Mouse (Mus musculus) small intestine, adult 2 months (tissue): ENCODE results near the gene Pxk.

Experiments
- CTCF ChIP-seq: fragments of 200-500 bp; IDR thresholded peaks from 2 replicates; pipeline ENCODE4 v1.5.1; 2012; ENCODE audit warnings: low read depth, mild to moderate bottlenecking, control low read depth, inconsistent platforms, low read length, moderate library complexity, mixed read lengths; ENCODE audit not compliant: insufficient replicate concordance, insufficient read length; ENCODE audit errors: extremely low read depth
- POLR2A ChIP-seq: fragments of 200-500 bp; IDR thresholded peaks from 2 replicates; pipeline ENCODE4 v1.6.1; 2012; ENCODE audit warnings: low read depth, mild to moderate bottlenecking, control low read depth, inconsistent platforms, low read length, moderate library complexity

GRCm38 (mm10) chr14:8062076-8062475, 35.9 kb upstream of the Pxk start:
- TF ChIP-seq CTCF = no peak
- TF ChIP-seq POLR2A = no peak
